Mouse (Mus musculus) G1E (cell line): ENCODE measurements at regions not wholly inside any gene's neighbourhood (a gene's known extent, or its start where the extent isn't known, plus 50 kb on each side); places are given as distances from the start of the nearest gene placed in this dataset.

Experiments
- ATAC-seq: 2 replicates; pipeline ENCODE4 v1.8.0; 2016; ENCODE audit warnings: mild to moderate bottlenecking; ENCODE audit not compliant: insufficient number of reproducible peaks, poor library complexity, low FRiP score, severe bottlenecking; ENCODE audit errors: extremely low read depth
- DNase-seq: peaks from one replicate; pipeline ENCODE4 v3.0.0; 2012; ENCODE audit warnings: low spot score
- H3K27me3 ChIP-seq: 2 replicates; pipeline ENCODE4 v1.6.1; 2012; ENCODE audit warnings: mild to moderate bottlenecking, low read length, inconsistent platforms; ENCODE audit not compliant: insufficient read depth
- H3K36me3 ChIP-seq: replicated peaks from 2 replicates; pipeline ENCODE3; 2012; ENCODE audit warnings: mild to moderate bottlenecking, inconsistent platforms
- H3K4me1 ChIP-seq: 2 replicates; pipeline ENCODE4 v1.6.1; 2012; ENCODE audit warnings: low read depth, low read length, inconsistent platforms, mixed read lengths; ENCODE audit not compliant: insufficient read depth
- H3K4me3 ChIP-seq: 2 replicates; pipeline ENCODE4 v1.5.1; 2012; ENCODE audit warnings: low read depth, mild to moderate bottlenecking, inconsistent platforms, low read length, moderate library complexity, mixed read lengths
- H3K9me3 ChIP-seq: replicated peaks from 2 replicates; pipeline ENCODE4 v1.6.1; 2012; ENCODE audit warnings: inconsistent platforms
- CTCF ChIP-seq: IDR thresholded peaks from 2 replicates; pipeline ENCODE4 v1.5.1; 2012; ENCODE audit warnings: low read depth, low read length, inconsistent platforms, mixed read lengths
- GATA1 ChIP-seq: IDR thresholded peaks from 2 replicates; pipeline ENCODE4 v1.6.1; 2012; ENCODE audit warnings: borderline replicate concordance, low read length, inconsistent platforms, mixed read lengths
- GATA2 ChIP-seq: IDR thresholded peaks from 2 replicates; pipeline ENCODE4 v1.6.1; 2012; ENCODE audit warnings: low read depth, low read length, inconsistent platforms, borderline replicate concordance
- POLR2AphosphoS5 ChIP-seq: IDR thresholded peaks from 2 replicates; pipeline ENCODE4 v1.6.1; 2012; ENCODE audit warnings: low read depth, low read length, inconsistent platforms; ENCODE audit not compliant: insufficient replicate concordance
- TAL1 ChIP-seq: conservative IDR thresholded peaks from 2 replicates; pipeline ENCODE4 v1.6.1; 2012; ENCODE audit warnings: low read depth, low read length, inconsistent platforms, mixed read lengths

- no peak for TF ChIP-seq GATA1
- no peak for TF ChIP-seq POLR2AphosphoS5
- no peak for TF ChIP-seq CTCF
- no peak for TF ChIP-seq GATA2
- TF ChIP-seq TAL1: no peak
- ATAC-seq: no peak
Measured at GRCm38 (mm10) chr16:76761004-76761403, 252.5 kb upstream of the Usp25 start.

GRCm38 (mm10) chr16:76754871-76755270 is 258.6 kb upstream of the Usp25 start:
- DNase-seq: no peak
- Histone ChIP-seq H3K9me3 (no peaks in the 10 kb centered on the region), H3K4me3 (no peak overlapping the region), H3K36me3 (no peaks in the 10 kb centered on the region), H3K27me3 (no peaks in the 10 kb centered on the region), H3K4me1 (no peaks in the 10 kb centered on the region)
- no peak for TF ChIP-seq TAL1
- TF ChIP-seq GATA2: no peak
- TF ChIP-seq GATA1: no peak
- no peak for TF ChIP-seq POLR2AphosphoS5
- no peak for ATAC-seq

More at GRCm38 (mm10) chr16:76761004-76761403, 252.5 kb upstream of the Usp25 start:
- no peaks in the 10 kb centered on the region for H3K9me3 ChIP-seq
- H3K4me1 ChIP-seq: no peaks in the 10 kb centered on the region
- no peak overlapping the region for H3K4me3 ChIP-seq
- no peak for DNase-seq
- H3K36me3 ChIP-seq: no peaks in the 10 kb centered on the region
- H3K27me3 ChIP-seq: no peaks in the 10 kb centered on the region

- no peak for ATAC-seq
- Histone ChIP-seq H3K4me1 (no peaks in the 10 kb centered on the region), H3K9me3 (no peaks in the 10 kb centered on the region), H3K27me3 (no peaks in the 10 kb centered on the region), H3K36me3 (no peaks in the 10 kb centered on the region), H3K4me3 (no peak overlapping the region)
- no peak for DNase-seq
- TF ChIP-seq POLR2AphosphoS5 (no peak), GATA2 (no peak), GATA1 (no peak), CTCF (no peak), TAL1 (no peak)
Measured at GRCm38 (mm10) chr16:76746385-76746784, 267.1 kb upstream of the Usp25 start.

- no peak overlapping the region for H3K4me3 ChIP-seq
- no peaks in the 10 kb centered on the region; the same call in 1 of the 2 replicates for H3K27me3 ChIP-seq
- H3K4me1 ChIP-seq: no peaks in the 10 kb centered on the region
- H3K9me3 ChIP-seq: no peaks in the 10 kb centered on the region
- TF ChIP-seq CTCF: no peak
- no peak for TF ChIP-seq GATA1
- TF ChIP-seq TAL1: no peak
- TF ChIP-seq POLR2AphosphoS5: no peak
- no peak for TF ChIP-seq GATA2
- H3K36me3 ChIP-seq: no peaks in the 10 kb centered on the region
- DNase-seq (no peak), ATAC-seq (no peak)
Measured at GRCm38 (mm10) chr16:76741141-76741540, 272.4 kb upstream of the Usp25 start.

DNA sequence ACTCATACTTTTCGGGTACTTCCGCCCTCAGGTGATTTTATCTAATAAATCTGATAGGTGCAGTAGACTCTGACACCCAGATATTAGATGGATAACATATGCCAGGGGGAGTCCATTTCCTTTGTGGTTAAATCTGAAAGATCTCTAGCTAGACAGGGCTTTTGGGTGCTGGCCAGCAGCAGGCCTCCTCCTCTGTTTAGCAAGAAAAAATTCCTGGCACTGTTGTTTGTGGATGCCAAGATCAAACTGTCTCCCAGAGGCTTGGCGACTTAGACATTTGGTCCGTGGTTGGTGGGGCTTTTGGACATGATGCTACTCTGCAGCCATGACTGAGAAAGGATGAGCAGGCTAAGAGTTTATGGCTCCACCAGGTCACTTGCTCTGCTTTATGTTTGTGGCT is 287.5 kb upstream of the Usp25 start:
- Histone ChIP-seq H3K9me3 (no peaks in the 10 kb centered on the region), H3K4me3 (no peak overlapping the region), H3K36me3 (no peaks in the 10 kb centered on the region), H3K4me1 (no peaks in the 10 kb centered on the region), H3K27me3 (no peaks in the 10 kb centered on the region)
- no peak for ATAC-seq
- TF ChIP-seq TAL1: no peak
- TF ChIP-seq GATA1: no peak
- no peak for TF ChIP-seq CTCF
- TF ChIP-seq GATA2: no peak
- no peak for TF ChIP-seq POLR2AphosphoS5
- DNase-seq: no peak

DNA sequence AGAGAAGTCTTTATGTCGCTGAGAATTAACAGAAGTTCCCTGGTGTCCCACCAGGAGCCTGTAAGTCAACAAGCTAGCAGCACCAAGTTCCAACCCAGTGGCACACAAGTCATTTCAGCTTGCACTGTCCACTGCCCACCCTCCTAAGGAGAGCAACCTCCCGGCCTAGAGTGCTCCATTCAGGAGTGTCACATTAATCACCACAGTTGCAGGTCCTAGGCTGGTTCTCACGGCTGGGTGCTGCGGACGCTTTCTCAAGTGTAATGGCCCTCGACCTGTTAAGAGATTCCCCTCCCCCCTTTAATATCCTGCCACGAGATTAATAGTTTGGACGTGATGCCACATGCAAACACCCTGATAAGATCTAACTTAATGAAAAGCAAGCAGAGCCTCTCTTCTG is 288.2 kb upstream of the Usp25 start:
- no peak for DNase-seq
- no peak for ATAC-seq
- no peak for TF ChIP-seq GATA2
- no peak for TF ChIP-seq GATA1
- no peak for TF ChIP-seq POLR2AphosphoS5
- TF ChIP-seq CTCF: no peak
- no peak for TF ChIP-seq TAL1
- H3K4me1 ChIP-seq: no peaks in the 10 kb centered on the region
- no peaks in the 10 kb centered on the region for H3K36me3 ChIP-seq
- H3K9me3 ChIP-seq: no peaks in the 10 kb centered on the region
- H3K4me3 ChIP-seq: no peak overlapping the region
- H3K27me3 ChIP-seq: no peaks in the 10 kb centered on the region

DNA sequence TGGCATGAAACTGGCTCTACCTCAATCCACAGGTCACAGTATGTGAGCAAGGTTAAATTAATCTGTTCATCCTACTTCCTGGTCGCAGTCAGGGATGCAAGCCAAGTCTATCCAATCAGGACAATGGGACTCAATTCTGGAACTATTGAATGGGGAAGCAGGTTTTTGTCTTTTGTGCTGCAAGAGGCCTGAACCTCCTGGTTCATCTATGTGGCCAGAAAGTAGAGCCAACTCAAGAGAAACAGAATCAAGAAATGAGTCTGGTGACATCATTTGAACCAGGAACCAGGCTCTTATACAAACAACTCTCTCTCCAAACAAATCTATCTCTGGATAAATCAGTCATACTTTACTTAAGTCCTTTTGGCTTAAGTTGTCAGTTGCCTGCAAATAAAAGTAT is 294.7 kb upstream of the Usp25 start:
- no peak for TF ChIP-seq TAL1
- TF ChIP-seq CTCF: no peak
- no peak for TF ChIP-seq GATA2
- no peak for TF ChIP-seq POLR2AphosphoS5
- TF ChIP-seq GATA1: no peak
- no peaks in the 10 kb centered on the region for H3K4me1 ChIP-seq
- H3K4me3 ChIP-seq: no peak overlapping the region
- H3K36me3 ChIP-seq: no peaks in the 10 kb centered on the region
- no peaks in the 10 kb centered on the region for H3K27me3 ChIP-seq
- no peaks in the 10 kb centered on the region for H3K9me3 ChIP-seq
- DNase-seq: no peak
- no peak for ATAC-seq
